In genomic region chr5:121545793-121546529, GRCm38 (mm10) we compare ENCODE assay signal across 8 mouse cellular contexts. TPM values are rescaled to one million over a fixed set of nuclear protein-coding genes. Genes with fewer than 3 reads are reported as not detected.
DNase-seq lines count a peak whose midpoint lies in the region; ATAC-seq and TF ChIP-seq lines count a peak whose summit lies in the region.

Gene Mapkapk5 (minus strand): TSS chr5:121545905.

- no peaks in the 10 kb centered on the region for H3K27me3 ChIP-seq in forebrain, embryonic 15.5 days

- H3K4me1 ChIP-seq in forebrain, embryonic 15.5 days: peaks cover 36% of the 10 kb centered on the region
- H3K4me1 ChIP-seq in lung, adult 2 months (ENCODE audit: control insufficient read depth, insufficient read depth, low read length): peaks cover 10% of the 10 kb centered on the region; the same call in 1 of the 2 replicates

- ATAC-seq in forebrain, embryonic 15.5 days (replicated peaks): peak; percentile 93
- ATAC-seq in neutrophil, adult 5-6 weeks (ENCODE audit: extremely low read depth, insufficient number of reproducible peaks, low FRiP score, poor library complexity, severe bottlenecking): peak; percentile 85

- peak within 1 kb of the TSS; percentile 88 for H3K9ac ChIP-seq in forebrain, embryonic 15.5 days (replicated peaks)

- intact Hi-C loops in heart, postnatal 25 days (cut with DNase I): loop anchor here (5.0 kb wide), 1 partner anchor 56 kb away; no protein-coding TSS in a partner anchor

- peak; percentile 97 for DNase-seq in ES-CJ7 (ENCODE audit: low read depth, low spot score)
- DNase-seq in cerebellum, adult 11 months: peak; percentile 97
- DNase-seq in heart, postnatal 25 days (ENCODE audit: low spot score): peak; percentile 92
- peak; percentile 95 to 98 for DNase-seq in layer of hippocampus, adult 18-20 months (ENCODE audit: low spot score in 2 of 2)
- peak; percentile 98 for DNase-seq in lung, adult 2 months
- peak; percentile 90 to 91 for DNase-seq in thymus, adult 18-20 months

- peak within 1 kb of the TSS; percentile 72 for H3K4me3 ChIP-seq in forebrain, embryonic 15.5 days
- peak within 1 kb of the TSS; percentile 79 for H3K4me3 ChIP-seq in lung, adult 2 months (replicated peaks; ENCODE audit: extremely low read depth, low read depth, low read length)

- no peak for TF ChIP-seq CTCF in lung, adult 2 months (IDR thresholded peaks at IDR 0.05; ENCODE audit: insufficient read depth, low read length)

- H3K9me3 ChIP-seq in forebrain, embryonic 15.5 days: no peaks in the 10 kb centered on the region

- 2% methylated on average over 53 of the region's 55 CpGs for WGBS in forebrain, embryonic 15.5 days
- 1% methylated on average over 45 of the region's 55 CpGs for WGBS in lung, adult 2 months

- H3K36me3 ChIP-seq in forebrain, embryonic 15.5 days: no peaks in the 10 kb centered on the region

- H3K27ac ChIP-seq in forebrain, embryonic 15.5 days (replicated peaks): peak within 1 kb of the TSS; percentile 97

- H3K4me2 ChIP-seq in forebrain, embryonic 15.5 days (replicated peaks): peak within 1 kb of the TSS; percentile 83

- TF ChIP-seq POLR2A in lung, adult 2 months (IDR thresholded peaks at IDR 0.05; ENCODE audit: borderline replicate concordance, extremely low read depth, low read depth, low read length): peak; percentile 70; the same call in 1 of the 2 replicates

RNA-seq across cellular contexts. Expression of gene Mapkapk5, which starts in this region (rescaled TPM):
- polyA plus RNA-seq in forebrain, embryonic 15.5 days (2015; fragmentation: Nextera tagmentation; extraction: Ambion mirVana): 57.1 and 61.9 TPM in 2 replicates
- 10 to 100 TPM; 70.2 to 77.1 TPM for total RNA-seq in heart, postnatal 25 days (2021)
- 10 to 100 TPM; 59.6 to 63.1 TPM for total RNA-seq in layer of hippocampus, adult 18-20 months (2021)
- 20.6 and 36.8 TPM in 2 replicates for polyA plus RNA-seq in lung, adult 2 months (2012; rRNA removed)
- total RNA-seq in neutrophil, adult 5-6 weeks (2017): 149 and 179 TPM in 2 replicates

Comparison
In these comparisons a context has a peak if more than half of its experiments do, and no peak if none do; other contexts are left out.
1. Peak in every context shown above with its lines: DNase-seq, ATAC-seq, H3K4me3 ChIP-seq and H3K27ac ChIP-seq.